Mouse (Mus musculus) megakaryocyte, embryonic 14.5 days (primary cell): ENCODE results near the gene Smox.

Experiments used
- FLI1 ChIP-seq: IDR thresholded peaks from 2 replicates; pipeline ENCODE4 v1.6.1; 2012; ENCODE audit warnings: low read length, inconsistent platforms, mixed read lengths
- GATA1 ChIP-seq: IDR thresholded peaks from 3 replicates; pipeline ENCODE4 v1.6.1; 2012; ENCODE audit warnings: mixed read lengths, low read length, inconsistent platforms, borderline replicate concordance

GRCm38 (mm10) chr2:131550906-131551305 lies 59.6 kb downstream of the Smox start:
- TF ChIP-seq GATA1 (no peak), FLI1 (no peak)
